Mouse (Mus musculus) C2C12 (cell line): ENCODE measurements around the gene Gal3st3. TPM values are rescaled to one million over a fixed set of nuclear protein-coding genes. Genes with fewer than 3 reads are reported as not detected.
A peak's percentile ranks its signal among the peaks of the same experiment; 100 is the strongest.

Source experiments
- H3K27me3 ChIP-seq: one replicate; pipeline ENCODE4 v1.6.1; 2011; ENCODE audit not compliant: control insufficient read depth, insufficient read depth, insufficient read length
- H3K36me3 ChIP-seq: one replicate; pipeline ENCODE4 v1.6.1; 2011; ENCODE audit not compliant: control insufficient read depth, insufficient read depth
- H3K4me3 ChIP-seq: one replicate; pipeline ENCODE4 v1.5.1; 2011; ENCODE audit warnings: mild to moderate bottlenecking, control low read depth; ENCODE audit not compliant: poor library complexity, insufficient read depth, severe bottlenecking
- H3K79me2 ChIP-seq: one replicate; pipeline ENCODE4 v1.6.1; 2011; ENCODE audit not compliant: control insufficient read depth, insufficient read depth
- H3K79me3 ChIP-seq: one replicate; pipeline ENCODE4 v1.6.1; 2011; ENCODE audit warnings: low read depth, control low read depth
- H3ac ChIP-seq: one replicate; pipeline ENCODE3; 2011; ENCODE audit warnings: low read depth; ENCODE audit not compliant: control insufficient read depth, insufficient read length
- CEBPB ChIP-seq: IDR thresholded peaks from one replicate; pipeline ENCODE4 v1.6.1; 2011; ENCODE audit warnings: low read depth, mild to moderate bottlenecking, control low read depth, moderate library complexity
- CTCF ChIP-seq: IDR thresholded peaks from one replicate; pipeline ENCODE4 v1.5.1; 2011; ENCODE audit not compliant: control insufficient read depth, insufficient read depth, insufficient read length
- FOSL1 ChIP-seq: IDR thresholded peaks from one replicate; pipeline ENCODE4 v1.8.0; 2011; ENCODE audit warnings: mild to moderate bottlenecking, low read length; ENCODE audit not compliant: poor library complexity, insufficient read depth, severe bottlenecking
- MAX ChIP-seq: IDR thresholded peaks from one replicate; pipeline ENCODE4 v1.6.1; 2011; ENCODE audit warnings: mild to moderate bottlenecking, control low read depth
- MYOD1 ChIP-seq: IDR thresholded peaks from one replicate; pipeline ENCODE4 v1.6.1; 2011; ENCODE audit warnings: low read depth; ENCODE audit not compliant: control insufficient read depth, insufficient read length
- MYOG ChIP-seq: IDR thresholded peaks from one replicate; pipeline ENCODE4 v1.6.1; 2011; ENCODE audit not compliant: control insufficient read depth, insufficient read length; ENCODE audit errors: extremely low read depth
- USF1 ChIP-seq: IDR thresholded peaks from one replicate; pipeline ENCODE4 v1.6.1; 2011; ENCODE audit warnings: low read depth, mild to moderate bottlenecking, control low read depth, moderate library complexity
- polyA plus RNA-seq: library from polyadenylated mRNA; unstranded; fragments of >200 nt; fragmentation: generic; extraction: Trizol; gene quantifications from one replicate; pipeline ENCODE4 v1.2.1, GENCODE M21; 2012; ENCODE audit warnings: missing spikeins

The Gal3st3 gene
- polyA plus RNA-seq, 1 experiment, result not detected

DNA sequence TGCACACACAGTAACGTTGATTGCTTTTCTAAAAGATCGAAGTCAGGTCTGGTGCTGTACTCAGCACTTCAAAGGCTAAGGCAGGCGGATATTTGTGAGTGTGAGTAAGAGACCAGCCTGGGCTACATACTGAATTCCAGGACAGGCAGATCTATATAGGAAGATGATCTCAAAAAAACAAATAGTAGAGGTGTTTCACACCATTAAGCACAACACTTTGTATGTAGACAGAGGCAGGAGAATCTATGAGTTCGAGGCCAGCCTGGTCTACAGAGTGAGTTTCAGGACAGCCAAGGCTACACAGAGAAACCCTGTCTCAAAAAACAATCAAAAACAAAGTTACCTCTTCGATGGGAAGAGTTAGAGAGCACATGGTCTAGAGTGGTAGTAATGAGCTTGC lies 22.4 kb upstream of the Gal3st3 start:
- TF ChIP-seq CEBPB (no peak), MAX (no peak), USF1 (no peak), CTCF (no peak), FOSL1 (no peak), MYOD1 (no peak), MYOG (no peak)
- Histone ChIP-seq H3K79me2 (peaks cover 31% of the 10 kb centered on the region), H3ac (no peak overlapping the region), H3K36me3 (peaks cover 63% of the 10 kb centered on the region), H3K4me3 (no peak overlapping the region), H3K27me3 (no peaks in the 10 kb centered on the region), H3K79me3 (peaks cover 9% of the 10 kb centered on the region)

DNA sequence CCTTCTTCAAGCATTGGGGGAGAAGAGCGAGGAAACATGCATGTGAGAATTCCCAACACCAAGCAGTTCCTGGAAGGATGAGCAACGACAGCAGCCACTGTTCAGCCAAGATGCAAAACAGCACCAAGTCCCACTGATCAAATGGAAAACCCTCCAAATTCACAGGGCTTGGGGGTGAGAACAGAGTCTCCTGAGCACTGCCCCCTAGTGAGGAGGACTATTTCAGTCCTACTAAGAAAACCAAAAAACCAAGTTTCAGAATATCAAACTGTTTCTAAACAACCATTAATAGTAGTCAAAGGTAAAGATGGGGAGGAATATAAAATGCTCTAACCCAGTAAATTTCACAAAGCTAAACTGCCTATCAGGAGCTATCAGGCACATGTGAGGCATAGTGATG lies 21.6 kb upstream of the Gal3st3 start:
- Histone ChIP-seq H3K79me2 (peaks cover 26% of the 10 kb centered on the region), H3K4me3 (no peak overlapping the region), H3ac (no peak overlapping the region), H3K27me3 (no peaks in the 10 kb centered on the region), H3K36me3 (peaks cover 68% of the 10 kb centered on the region), H3K79me3 (peaks cover 7% of the 10 kb centered on the region)
- TF ChIP-seq CTCF, result no peak
- no peak for TF ChIP-seq MAX
- no peak for TF ChIP-seq CEBPB

DNA sequence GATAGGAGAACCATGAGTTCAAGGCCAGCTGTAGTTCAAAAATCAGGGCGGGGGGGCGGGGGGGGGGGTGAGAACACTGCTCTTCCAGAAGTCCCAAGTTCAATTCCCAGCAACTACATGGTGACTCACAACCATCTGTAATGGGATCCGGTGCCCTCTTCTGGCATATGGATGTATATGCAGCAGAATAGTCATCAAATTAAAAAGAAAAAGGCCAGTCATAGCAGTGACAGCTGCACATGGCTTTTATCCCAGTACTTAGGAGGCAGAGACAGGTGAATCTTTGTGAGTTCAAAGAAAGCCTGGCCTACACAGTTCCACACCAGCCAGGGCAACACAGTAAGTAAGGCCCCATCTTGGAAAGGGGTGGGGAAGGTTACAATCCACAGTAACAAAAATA lies 21.0 kb upstream of the Gal3st3 start:
- no peak overlapping the region for H3ac ChIP-seq
- no peak overlapping the region for H3K4me3 ChIP-seq
- TF ChIP-seq MYOG, result no peak
- TF ChIP-seq CEBPB, result no peak
- no peak for TF ChIP-seq CTCF
- no peak for TF ChIP-seq MAX
- TF ChIP-seq MYOD1, result no peak
- no peak for TF ChIP-seq FOSL1
- TF ChIP-seq USF1, result no peak
- H3K36me3 ChIP-seq, result peaks cover 74% of the 10 kb centered on the region
- peaks cover 7% of the 10 kb centered on the region for H3K79me3 ChIP-seq
- H3K79me2 ChIP-seq, result peaks cover 20% of the 10 kb centered on the region
- H3K27me3 ChIP-seq, result no peaks in the 10 kb centered on the region

DNA sequence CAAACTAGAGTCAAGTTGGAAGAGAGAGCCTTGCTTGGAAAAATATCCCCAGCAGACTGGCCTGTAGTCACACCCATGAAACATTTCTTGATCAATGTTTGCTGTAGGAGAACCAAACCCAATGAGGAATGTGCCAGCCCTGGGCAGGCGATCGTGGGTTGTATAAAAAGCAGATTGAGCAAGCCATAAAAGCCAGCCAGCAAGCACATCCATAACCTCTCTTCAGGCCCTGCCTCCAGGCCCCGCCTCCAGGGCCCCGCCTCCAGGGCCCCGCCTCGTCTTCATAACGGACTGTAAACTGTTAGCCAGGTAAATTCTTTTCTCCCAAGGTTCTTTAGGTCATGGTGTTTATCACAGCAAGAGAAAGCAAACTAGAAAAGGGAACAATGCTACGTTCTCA lies 19.8 kb upstream of the Gal3st3 start:
- peaks cover 16% of the 10 kb centered on the region for H3K79me2 ChIP-seq
- no peak overlapping the region for H3K4me3 ChIP-seq
- no peaks in the 10 kb centered on the region for H3K27me3 ChIP-seq
- no peak for TF ChIP-seq USF1
- TF ChIP-seq CTCF, result no peak
- TF ChIP-seq MYOD1, result no peak
- peaks cover 7% of the 10 kb centered on the region for H3K79me3 ChIP-seq
- H3K36me3 ChIP-seq, result peaks cover 83% of the 10 kb centered on the region
- H3ac ChIP-seq, result no peak overlapping the region

DNA sequence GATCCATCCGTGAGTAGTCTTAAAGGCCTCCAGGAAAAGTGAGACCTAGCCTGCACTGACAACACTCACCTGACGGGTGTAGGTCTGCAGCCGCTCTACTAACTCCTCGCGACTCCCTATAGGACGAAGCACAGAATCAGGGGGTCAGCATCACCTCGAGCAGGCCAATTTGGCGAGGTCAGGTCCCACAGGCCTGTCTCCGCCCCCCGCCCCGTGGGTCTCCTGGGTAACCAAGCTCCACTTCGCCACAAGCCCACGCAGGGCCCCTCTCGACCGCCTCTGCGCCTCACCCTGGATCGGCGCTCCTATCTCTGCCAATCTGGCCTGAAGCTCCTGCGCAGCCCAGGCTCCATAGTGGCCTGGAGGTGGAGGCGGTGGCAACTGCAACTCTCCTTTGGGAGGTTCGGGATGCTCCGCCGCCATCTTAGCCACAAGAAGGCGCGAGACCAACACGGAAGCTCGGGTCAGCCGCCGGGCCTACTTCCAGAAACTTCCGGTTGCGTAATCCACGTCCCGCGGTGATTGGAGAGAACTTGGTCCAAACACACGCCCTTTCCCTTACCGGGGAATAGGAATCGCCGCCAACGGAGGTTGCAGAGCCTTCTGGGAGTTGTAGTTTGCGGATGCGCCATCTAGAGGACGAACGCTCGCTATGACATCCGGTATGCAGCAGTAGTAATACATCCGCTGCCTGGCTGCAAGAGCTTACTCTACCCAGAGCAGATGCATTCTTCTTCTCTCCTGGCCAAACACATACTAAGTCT lies 3.0 kb upstream of the Gal3st3 start, which contains the start of gene Sf3b2:
Sf3b2 (minus strand) TSS at position 484 of the 764 bp plus-strand sequence.
- Histone ChIP-seq H3ac (peak within 1 kb of the TSS; percentile 99), H3K4me3 (peak within 1 kb of the TSS; percentile 89), H3K36me3 (peaks cover 43% of the 10 kb centered on the region), H3K79me2 (peaks cover 37% of the 10 kb centered on the region), H3K27me3 (no peaks in the 10 kb centered on the region), H3K79me3 (peaks cover 23% of the 10 kb centered on the region)
- TF ChIP-seq MYOD1 (no peak), CTCF (peak; percentile 63), MAX (peak; percentile 65), CEBPB (peak; percentile 98)

DNA sequence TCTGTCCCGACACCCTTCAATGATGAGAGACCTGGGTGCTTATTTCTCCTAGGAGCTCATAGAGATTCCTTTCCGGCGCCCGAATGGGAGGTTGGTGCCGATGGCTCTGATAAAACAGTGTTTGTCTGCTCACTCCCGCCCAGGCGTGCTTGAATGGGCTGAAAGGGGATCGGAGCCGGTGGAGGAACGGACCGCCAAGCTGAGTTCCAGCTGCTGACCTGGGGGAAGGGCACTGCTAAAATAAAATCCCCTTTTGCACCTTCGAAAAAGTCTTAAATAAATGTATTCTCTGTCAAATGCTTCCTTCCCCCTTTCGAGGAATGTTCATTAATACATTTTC lies 2.4 kb upstream of the Gal3st3 start:
- Histone ChIP-seq H3K4me3 (peak overlapping the region; percentile 89), H3K79me3 (peaks cover 23% of the 10 kb centered on the region), H3ac (peak overlapping the region; percentile 83), H3K36me3 (peaks cover 37% of the 10 kb centered on the region), H3K79me2 (peaks cover 37% of the 10 kb centered on the region), H3K27me3 (no peaks in the 10 kb centered on the region)
- TF ChIP-seq USF1 (no peak), MYOD1 (no peak), MYOG (no peak), MAX (no peak), CTCF (no peak), FOSL1 (no peak), CEBPB (no peak)
